Mouse (Mus musculus) regulatory T cell (primary cell): ENCODE data around the gene Ssbp4.

Experiments used
- in situ Hi-C: fragments of 300-600 bp; cut with MboI, MseI; formaldehyde crosslinking; loops from one replicate; pipeline ENCODE4 v1.15.1; 2025; ENCODE audit warnings: high pct_unique_total_duplicates

The Ssbp4 gene

GRCm38 (mm10) chr8:70607898-70608748 lies 549 bp downstream of the Ssbp4 start:
- in situ Hi-C loops: no loop called here

GRCm38 (mm10) chr8:70607603-70607897 lies 1.1 kb downstream of the Ssbp4 start:
- in situ Hi-C loops: no loop called here

- in situ Hi-C loops: no loop called here
Observed at GRCm38 (mm10) chr8:70606780-70607602, 1.7 kb downstream of the Ssbp4 start.

- in situ Hi-C loops: no loop called here
Observed at GRCm38 (mm10) chr8:70605871-70606779, 2.5 kb downstream of the Ssbp4 start.

- in situ Hi-C loops: no loop called here
Observed at GRCm38 (mm10) chr8:70604558-70604957, 4.1 kb downstream of the Ssbp4 start.

GRCm38 (mm10) chr8:70602139-70602811 lies 6.4 kb downstream of the Ssbp4 start:
- in situ Hi-C loops: no loop called here

- in situ Hi-C loops: no loop called here
Observed at GRCm38 (mm10) chr8:70601271-70601649, 7.4 kb downstream of the Ssbp4 start.

GRCm38 (mm10) chr8:70600473-70601270 lies 8.0 kb downstream of the Ssbp4 start:
- in situ Hi-C loops: no loop called here

GRCm38 (mm10) chr8:70599507-70600290 lies 9.0 kb downstream of the Ssbp4 start:
- in situ Hi-C loops: no loop called here

GRCm38 (mm10) chr8:70598722-70599121 lies 9.9 kb downstream of the Ssbp4 start:
- in situ Hi-C loops: no loop called here

GRCm38 (mm10) chr8:70598283-70598682 lies 10.4 kb downstream of the Ssbp4 start:
- in situ Hi-C loops: no loop called here

- in situ Hi-C loops: no loop called here
Observed at GRCm38 (mm10) chr8:70597417-70598272, 11.0 kb downstream of the Ssbp4 start.

- in situ Hi-C loops: no loop called here
Observed at GRCm38 (mm10) chr8:70596775-70597416, 11.8 kb downstream of the Ssbp4 start.

- in situ Hi-C loops: no loop called here
Observed at GRCm38 (mm10) chr8:70596216-70596615, 12.5 kb downstream of the Ssbp4 start.

- in situ Hi-C loops: no loop called here
Observed at GRCm38 (mm10) chr8:70595811-70596210, 12.9 kb downstream of the Ssbp4 start.

GRCm38 (mm10) chr8:70594621-70595564 lies 13.8 kb downstream of the Ssbp4 start:
- in situ Hi-C loops: no loop called here

- in situ Hi-C loops: no loop called here
Observed at GRCm38 (mm10) chr8:70593961-70594609, 14.6 kb downstream of the Ssbp4 start, which contains the start of gene Isyna1. TSS of gene Isyna1 (plus strand) at chr8:70594373.
